Mouse (Mus musculus): ENCODE results near the gene Troap.
A peak's percentile ranks its signal among the peaks of the same experiment; 100 is the strongest.

Troap gene

GRCm38 (mm10) chr15:99087253-99088075 lies 13.1 kb downstream of the Troap start, which contains the start of gene C1ql4:
Gene C1ql4, minus strand, starts transcription at chr15:99087817.
- peak; percentile 79 for DNase-seq (ENCODE audit: low spot score)

- peak; percentile 93 for DNase-seq (ENCODE audit: low spot score)
Measured at GRCm38 (mm10) chr15:99088292-99088691, 13.9 kb downstream of the Troap start.

GRCm38 (mm10) chr15:99089069-99089468 lies 14.7 kb downstream of the Troap start:
- DNase-seq (ENCODE audit: low spot score) = peak; percentile 66

GRCm38 (mm10) chr15:99092870-99093269 lies 18.5 kb downstream of the Troap start, which contains the start of gene Dnajc22:
Gene Dnajc22, plus strand, starts transcription at chr15:99093170.
- DNase-seq (ENCODE audit: low spot score) = no peak

- DNase-seq (ENCODE audit: low spot score) = peak; percentile 64
Measured at GRCm38 (mm10) chr15:99093291-99094258, 19.2 kb downstream of the Troap start.

GRCm38 (mm10) chr15:99094631-99095270 lies 20.4 kb downstream of the Troap start:
- no peak for DNase-seq (ENCODE audit: low spot score)

GRCm38 (mm10) chr15:99095356-99095755 lies 21.0 kb downstream of the Troap start:
- no peak for DNase-seq (ENCODE audit: low spot score)

GRCm38 (mm10) chr15:99096061-99096793 lies 21.9 kb downstream of the Troap start:
- DNase-seq (ENCODE audit: low spot score) = no peak

GRCm38 (mm10) chr15:99096831-99097500 lies 22.6 kb downstream of the Troap start:
- DNase-seq (ENCODE audit: low spot score) = peak; percentile 62

GRCm38 (mm10) chr15:99097840-99098492 lies 23.6 kb downstream of the Troap start:
- DNase-seq (ENCODE audit: low spot score) = no peak

GRCm38 (mm10) chr15:99098493-99098861 lies 24.1 kb downstream of the Troap start:
- no peak for DNase-seq (ENCODE audit: low spot score)

- DNase-seq (ENCODE audit: low spot score) = peak; percentile 80
Measured at GRCm38 (mm10) chr15:99099139-99099556, 24.8 kb downstream of the Troap start.

- DNase-seq (ENCODE audit: low spot score) = no peak
Measured at GRCm38 (mm10) chr15:99099984-99100383, 25.6 kb downstream of the Troap start.

GRCm38 (mm10) chr15:99105238-99105637 lies 30.9 kb downstream of the Troap start:
- DNase-seq (ENCODE audit: low spot score) = no peak

- no peak for DNase-seq (ENCODE audit: low spot score)
Measured at GRCm38 (mm10) chr15:99107866-99108265, 33.5 kb downstream of the Troap start.

- DNase-seq (ENCODE audit: low spot score) = no peak
Measured at GRCm38 (mm10) chr15:99111139-99111538, 36.8 kb downstream of the Troap start.

GRCm38 (mm10) chr15:99111809-99112208 lies 37.4 kb downstream of the Troap start:
- DNase-seq (ENCODE audit: low spot score) = no peak

GRCm38 (mm10) chr15:99112843-99113395 lies 38.5 kb downstream of the Troap start:
- no peak for DNase-seq (ENCODE audit: low spot score)

GRCm38 (mm10) chr15:99113396-99113975 lies 39.1 kb downstream of the Troap start:
- peak; percentile 61 for DNase-seq (ENCODE audit: low spot score)

Data from testis, postnatal 10 days (tissue).